ENCODE assay signal across 28 mouse cellular contexts in the genomic region with DNA sequence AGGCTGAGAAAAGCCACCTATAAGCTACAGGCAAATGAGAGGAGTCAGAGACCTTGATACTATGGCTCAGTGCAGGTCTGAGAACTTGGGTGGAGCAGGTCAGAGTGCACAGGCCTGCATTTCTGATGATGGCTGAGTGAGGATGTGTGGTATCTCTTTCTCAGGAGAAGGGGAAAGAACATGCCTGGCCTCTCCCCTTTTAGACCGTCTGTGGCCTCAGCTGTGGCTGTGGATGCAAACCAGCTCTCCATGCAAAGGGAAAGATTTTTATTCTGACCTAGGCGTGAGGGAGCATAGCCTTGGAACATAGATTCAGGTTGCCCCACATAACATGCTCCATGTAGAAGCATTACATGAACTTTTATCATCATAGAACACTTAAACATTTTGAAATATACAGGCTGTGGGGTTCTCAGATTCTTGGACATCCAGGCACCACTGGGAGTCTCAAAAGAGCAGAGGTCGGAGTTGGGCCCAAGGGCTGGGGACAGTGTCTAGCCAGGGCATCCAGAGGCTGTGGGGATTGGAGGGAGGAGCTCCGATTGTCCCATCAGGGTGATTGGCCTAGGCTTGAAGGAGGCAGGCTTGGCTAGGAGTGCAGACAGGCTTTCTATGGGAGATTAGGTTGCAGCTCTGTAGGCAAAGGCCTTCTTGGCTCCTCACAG.
"Had no signal": no experiment of that assay in that cellular context is flagged by ENCODE, and none has a peak within 500 bp of the region (broad histone marks: within the 10 kb centered on the region; RNA-seq: fewer than 3 reads in every experiment).

No protein-coding gene starts in this region.

- H3K4me3 ChIP-seq: limb, embryonic 10.5 days; limb, embryonic 12.5 days; limb, embryonic 13.5 days; limb, embryonic 15.5 days; liver, embryonic 12.5 days; liver, embryonic 13.5 days; liver, embryonic 15.5 days; lung, embryonic 15.5 days; megakaryocyte, embryonic 14.5 days; midbrain, embryonic 10.5 days; midbrain, embryonic 12.5 days; midbrain, embryonic 13.5 days; midbrain, embryonic 15.5 days; myocyte; neural tube, embryonic 12.5 days had no signal

- H3K36me3 ChIP-seq: limb, embryonic 10.5 days; limb, embryonic 12.5 days; limb, embryonic 13.5 days; limb, embryonic 15.5 days; liver, embryonic 12.5 days; liver, embryonic 13.5 days; liver, embryonic 15.5 days; lung, embryonic 15.5 days; midbrain, embryonic 10.5 days; midbrain, embryonic 12.5 days; midbrain, embryonic 13.5 days; midbrain, embryonic 15.5 days; neural tube, embryonic 12.5 days had no signal

- H3K9me3 ChIP-seq: limb, embryonic 10.5 days; limb, embryonic 13.5 days; limb, embryonic 15.5 days; liver, embryonic 12.5 days; liver, embryonic 13.5 days; liver, embryonic 15.5 days; lung, embryonic 15.5 days; midbrain, embryonic 10.5 days; midbrain, embryonic 13.5 days; midbrain, embryonic 15.5 days; neural tube, embryonic 12.5 days had no signal

- DNase-seq: left cerebral cortex, postnatal 4 days; liver; liver, embryonic 13.5 days; liver, postnatal 0 days; lung, adult 18-20 months; lung, adult 2 months; lung, embryonic 14.5 days; lung, postnatal 10 days; lung, postnatal 14 days; lung, postnatal 36 days; lung, postnatal 4 days; midbrain, embryonic 14.5 days had no signal

- H3K27ac ChIP-seq: limb, embryonic 10.5 days; limb, embryonic 12.5 days; limb, embryonic 13.5 days; limb, embryonic 15.5 days; liver, embryonic 12.5 days; liver, embryonic 13.5 days; liver, embryonic 14.5 days; liver, embryonic 15.5 days; lung, embryonic 15.5 days; macrophage; midbrain, embryonic 10.5 days; midbrain, embryonic 12.5 days; midbrain, embryonic 13.5 days; midbrain, embryonic 15.5 days; neural tube, embryonic 12.5 days had no signal

- H3K27me3 ChIP-seq: limb, embryonic 12.5 days; limb, embryonic 13.5 days; limb, embryonic 15.5 days; liver, embryonic 13.5 days; liver, embryonic 15.5 days; lung, embryonic 15.5 days; midbrain, embryonic 12.5 days; midbrain, embryonic 13.5 days; midbrain, embryonic 15.5 days; neural tube, embryonic 12.5 days had no signal

- H3K4me1 ChIP-seq: limb, embryonic 10.5 days; limb, embryonic 12.5 days; limb, embryonic 13.5 days; limb, embryonic 15.5 days; liver, embryonic 12.5 days; liver, embryonic 13.5 days; lung, embryonic 15.5 days; midbrain, embryonic 10.5 days; midbrain, embryonic 12.5 days; midbrain, embryonic 13.5 days; midbrain, embryonic 15.5 days; neural tube, embryonic 12.5 days had no signal
